Mouse (Mus musculus) colon, adult 2 months (tissue): Measurements from ENCODE around the gene Trpc4ap. TPM values are rescaled to one million over a fixed set of nuclear protein-coding genes. Genes with fewer than 3 reads are reported as not detected.

Experiments
- polyA plus RNA-seq: library from polyadenylated mRNA; depleted of rRNA; stranded (reverse); fragments of >200 nt; gene quantifications from 2 replicates; pipeline ENCODE4 v1.2.3, GENCODE M21; 2012; rRNA removed

Gene Trpc4ap
- polyA plus RNA-seq = 168 and 189 TPM in 2 replicates

DNA sequence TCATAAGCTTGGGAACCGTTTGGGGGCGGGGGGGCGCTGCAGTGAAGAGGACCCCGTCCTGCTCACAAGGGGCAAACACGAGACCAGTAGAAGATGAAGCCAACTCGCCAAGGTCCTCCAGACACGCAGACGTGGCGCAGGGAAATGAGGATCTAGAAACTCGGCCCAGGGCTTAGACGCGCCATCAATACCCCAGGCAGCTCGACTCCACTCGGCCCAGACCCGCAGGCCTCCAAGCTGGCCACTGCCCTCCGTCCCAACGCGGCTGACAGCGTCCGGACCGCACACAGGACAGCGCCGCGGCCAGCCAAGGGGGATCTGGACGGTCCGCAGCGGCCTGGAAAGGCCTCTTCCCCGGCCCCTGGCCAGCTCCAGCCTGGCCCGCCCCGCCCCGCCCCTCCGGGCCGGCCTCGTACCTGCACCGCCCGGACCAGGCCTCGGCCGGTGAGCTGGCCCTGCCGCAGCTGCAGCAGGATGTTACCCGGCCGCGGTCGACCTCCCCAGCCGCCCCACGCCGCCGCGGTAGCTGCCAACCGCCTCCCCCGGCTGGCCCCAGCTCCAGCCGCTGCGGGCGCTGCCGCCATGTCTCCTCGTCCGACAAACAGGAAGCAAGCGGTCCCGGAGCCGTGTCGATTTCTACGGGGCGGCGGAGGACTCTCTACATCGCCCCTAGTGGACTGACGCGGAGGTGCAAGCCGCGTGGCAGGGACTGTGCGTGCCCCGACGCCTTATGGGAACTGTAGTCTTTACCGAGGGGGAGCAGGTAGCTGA lies at the start of gene Trpc4ap:
TSS of gene Trpc4ap (minus strand) at position 662 of the 771 bp plus-strand sequence.

DNA sequence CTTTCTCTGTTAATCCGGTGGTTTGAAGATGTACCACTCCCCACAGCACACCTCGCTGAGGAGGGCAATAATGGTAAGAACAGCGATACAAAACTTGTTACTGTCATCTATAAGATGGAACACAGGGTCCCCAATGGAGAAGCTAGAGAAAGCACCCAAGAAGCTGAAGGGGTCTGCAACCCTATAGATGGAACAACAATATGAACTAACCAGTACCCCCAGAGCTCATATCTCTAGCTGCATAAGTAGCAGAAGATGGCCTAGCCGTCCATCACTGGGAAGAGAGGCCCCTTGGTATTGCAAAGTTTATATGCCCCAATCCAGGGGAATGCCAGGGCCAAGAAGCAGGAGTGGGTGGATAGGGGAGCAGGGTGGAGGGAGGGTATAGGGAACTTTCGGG lies 43.6 kb upstream of the Trpc4ap start, which contains the start of gene Gm17581:
TSS of gene Gm17581 (minus strand) at position 101 of the 400 bp plus-strand sequence.

DNA sequence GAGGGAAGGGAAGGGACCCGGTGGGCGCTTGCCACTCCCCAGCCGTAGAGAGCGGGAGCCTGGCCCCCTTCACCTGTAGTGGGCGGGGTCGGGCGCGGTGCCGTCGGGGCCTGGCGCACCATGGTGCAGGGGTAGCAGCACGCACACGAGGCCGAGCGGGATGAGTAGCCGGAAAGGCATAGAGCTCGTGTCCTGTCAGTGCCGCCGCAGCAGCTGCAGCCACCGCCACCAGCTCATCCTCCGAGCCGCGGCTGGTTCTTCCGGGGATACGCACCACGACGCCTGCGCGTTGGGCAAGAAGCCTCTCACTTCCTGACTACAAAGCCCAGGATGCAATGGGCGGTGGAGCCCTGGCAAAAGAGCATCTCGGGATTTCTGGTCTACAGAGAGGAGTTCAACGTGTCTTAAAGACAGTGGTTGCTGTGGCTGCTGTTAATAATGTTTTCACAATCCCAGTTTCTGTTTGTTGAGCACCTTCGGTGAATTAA lies 37.0 kb upstream of the Trpc4ap start, which contains the start of gene Edem2:
TSS of gene Edem2 (minus strand) at position 318 of the 488 bp plus-strand sequence.

DNA sequence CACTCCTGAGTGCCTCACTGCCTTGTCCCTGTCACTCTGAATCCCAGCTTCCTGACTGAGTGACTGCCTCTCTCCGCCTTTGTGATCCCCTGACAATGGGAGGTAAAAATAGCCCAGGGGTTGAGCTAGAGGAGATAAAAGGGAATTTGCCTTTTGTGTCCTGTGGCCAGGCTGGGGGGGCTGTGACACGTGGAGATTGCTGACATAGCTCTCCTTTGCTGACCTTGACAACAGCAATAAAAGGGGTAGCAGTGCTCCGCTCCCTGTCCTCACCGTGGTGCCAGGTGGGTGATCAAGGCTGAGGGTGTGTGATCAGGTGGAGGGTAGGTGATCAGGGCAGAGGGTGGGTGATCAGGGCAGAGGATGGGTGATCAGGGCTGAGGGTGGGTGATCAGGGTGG lies 81.2 kb downstream of the Trpc4ap start, which contains the start of gene Myh7b:
TSS of gene Myh7b (plus strand) at position 235 of the 400 bp plus-strand sequence.

DNA sequence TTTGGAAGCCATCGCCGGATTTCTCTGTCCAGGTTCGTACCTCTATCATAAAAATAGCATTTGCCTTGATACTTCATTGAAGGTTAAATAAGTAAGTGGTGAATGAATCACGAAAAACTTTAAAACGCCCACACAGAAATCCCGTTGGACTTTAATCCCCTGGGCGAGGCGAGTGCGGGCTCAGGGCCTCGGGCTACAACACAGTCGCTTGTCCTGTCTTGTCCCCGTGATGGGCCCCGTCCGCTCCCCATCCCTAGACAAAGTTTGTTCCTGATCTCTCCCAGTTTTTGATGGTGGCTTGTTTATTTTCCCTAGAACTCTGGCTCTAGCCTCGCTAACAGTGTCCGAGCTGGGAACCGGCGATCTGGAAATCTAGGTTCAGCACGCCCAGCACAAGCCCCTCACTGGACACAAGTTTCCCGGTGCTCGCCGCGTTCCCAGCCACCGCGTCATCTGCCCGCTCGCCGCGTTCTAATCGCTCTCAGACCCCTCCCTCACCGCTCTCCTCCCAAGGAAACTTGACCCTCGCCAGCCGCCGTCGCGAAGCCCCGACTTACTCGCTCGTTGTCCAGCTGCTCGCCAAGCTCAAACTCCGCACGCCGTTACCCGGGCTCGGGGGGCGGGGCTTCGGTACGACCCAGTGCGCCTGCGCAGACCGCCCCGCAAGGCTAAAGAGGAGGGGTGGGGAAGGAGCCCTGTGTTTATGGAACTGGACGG lies 99.9 kb downstream of the Trpc4ap start, which contains the start of gene Gss:
TSS of gene Gss (minus strand) at position 674 of the 717 bp plus-strand sequence.

Other genes starting within 250 kb of the Trpc4ap start
- gene Ncoa6, start 218.5 kb downstream of the Trpc4ap start, polyA plus RNA-seq = 95.0 and 109 TPM in 2 replicates
- 68.0 and 74.6 TPM in 2 replicates for gene Acss2, start 174.4 kb downstream of the Trpc4ap start, polyA plus RNA-seq
- 10.9 and 15.6 TPM in 2 replicates for gene Ggt7, start 174.1 kb downstream of the Trpc4ap start, polyA plus RNA-seq
- 140 and 194 TPM in 2 replicates for gene Gss, start 99.6 kb downstream of the Trpc4ap start, polyA plus RNA-seq
- 0.25 TPM in 1 of 2 replicates, not detected in the other for gene Myh7b, start 81.2 kb downstream of the Trpc4ap start, polyA plus RNA-seq
- gene Edem2, start 37.1 kb upstream of the Trpc4ap start, polyA plus RNA-seq = 76.8 and 108 TPM in 2 replicates
- not detected in 2 replicates for gene Gm17581, start 43.5 kb upstream of the Trpc4ap start, polyA plus RNA-seq
- 15.5 and 19.7 TPM in 2 replicates for gene Procr, start 58.7 kb upstream of the Trpc4ap start, polyA plus RNA-seq
- 0.54 and 0.65 TPM in 2 replicates for gene Mmp24, start 83.0 kb upstream of the Trpc4ap start, polyA plus RNA-seq
- 34.8 and 40.6 TPM in 2 replicates for gene BC029722, start 127.0 kb upstream of the Trpc4ap start, polyA plus RNA-seq
- 336 TPM in 2 replicates for gene Eif6, start 134.5 kb upstream of the Trpc4ap start, polyA plus RNA-seq
- gene Fam83c, start 142.5 kb upstream of the Trpc4ap start, polyA plus RNA-seq = 7.2 and 7.6 TPM in 2 replicates
- gene Uqcc1, start 237.9 kb upstream of the Trpc4ap start, polyA plus RNA-seq = 19.4 and 21.9 TPM in 2 replicates
- not detected in 2 replicates for gene Gm15557, start 248.3 kb upstream of the Trpc4ap start, polyA plus RNA-seq